Mouse (Mus musculus) neural tube, embryonic 15.5 days (tissue): Measurements from ENCODE around the gene Ldlrad2. TPM values are rescaled to one million over a fixed set of nuclear protein-coding genes. Genes with fewer than 3 reads are reported as not detected.
A peak's percentile ranks its signal among the peaks of the same experiment; 100 is the strongest.
"Not testable (repeated sequence)": the region's sequence is repeated elsewhere in the genome, so short reads cannot be mapped to it uniquely, and the experiment has no call there.

Experiments
- ATAC-seq: fragments of 200-750 bp; cut with Nextera tagmentation; 2 replicates; pipeline ENCODE4 v1.8.0; 2017; ENCODE audit warnings: mild to moderate bottlenecking, moderate TSS enrichment, moderate library complexity; ENCODE audit not compliant: low FRiP score
- H3K27ac ChIP-seq: fragments of 300-500 bp; sonication (generic); replicated peaks from 2 replicates; pipeline ENCODE4 v1.5.1; 2015; ENCODE audit warnings: mild to moderate bottlenecking, inconsistent platforms
- H3K27me3 ChIP-seq: fragments of 300-500 bp; sonication (generic); replicated peaks from 2 replicates; pipeline ENCODE4 v1.6.1; 2015; ENCODE audit warnings: inconsistent platforms
- H3K36me3 ChIP-seq: fragments of 300-500 bp; sonication (generic); 2 replicates; pipeline ENCODE4 v1.6.1; 2015; ENCODE audit warnings: inconsistent platforms
- H3K4me1 ChIP-seq: fragments of 300-500 bp; sonication (generic); 2 replicates; pipeline ENCODE4 v1.6.1; 2015; ENCODE audit warnings: inconsistent platforms
- H3K4me2 ChIP-seq: fragments of 300-500 bp; sonication (generic); 2 replicates; pipeline ENCODE4 v1.6.1; 2015; ENCODE audit warnings: inconsistent platforms, mild to moderate bottlenecking, moderate library complexity
- H3K4me3 ChIP-seq: fragments of 300-500 bp; sonication (generic); replicated peaks from 2 replicates; pipeline ENCODE4 v1.5.1; 2015; ENCODE audit warnings: mild to moderate bottlenecking, inconsistent platforms
- H3K9ac ChIP-seq: fragments of 300-500 bp; sonication (generic); replicated peaks from 2 replicates; pipeline ENCODE4 v1.6.1; 2015; ENCODE audit warnings: mild to moderate bottlenecking, inconsistent platforms
- H3K9me3 ChIP-seq: fragments of 300-500 bp; sonication (generic); replicated peaks from 2 replicates; pipeline ENCODE4 v1.6.1; 2016; ENCODE audit warnings: inconsistent platforms
- WGBS: fragments of 180-500 bp; shearing (Covaris S2); methylation state at CpG from one replicate; pipeline ENCODE4 v1.1.7; 2015; ENCODE audit warnings: mixed read lengths; 5-methylcytosine and 5-hydroxymethylcytosine counted together
- polyA plus RNA-seq: library from polyadenylated mRNA; unstranded; fragments of >200 nt; fragmentation: Nextera tagmentation; extraction: Ambion mirVana; gene quantifications from 2 replicates; pipeline ENCODE4 v1.2.1, GENCODE M21; 2015

Gene Ldlrad2
- polyA plus RNA-seq, 1 experiment from 2014 or later, result not detected

DNA sequence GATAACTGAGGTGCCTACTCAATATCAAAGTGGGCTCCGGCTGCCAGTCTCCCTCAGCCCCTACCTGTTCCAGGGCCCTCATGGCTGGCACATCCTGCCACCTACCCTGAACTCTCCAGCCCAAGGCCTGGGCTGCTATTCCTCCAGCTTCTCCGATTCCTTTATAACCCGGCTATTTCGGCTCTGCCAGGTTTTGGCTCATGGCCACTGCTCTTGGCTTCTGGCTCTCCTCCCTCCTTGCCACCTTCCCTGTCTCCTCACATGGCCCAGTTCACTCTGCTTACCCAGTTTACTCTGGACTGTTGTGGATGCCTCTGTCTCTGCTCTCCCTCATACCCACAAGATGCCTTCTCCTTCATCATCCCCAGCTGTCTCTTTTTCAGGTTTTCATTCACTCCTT, 16.6 kb upstream of the Ldlrad2 start:
- ATAC-seq, result no peak
- 87% methylated on average over 4 of the region's 4 CpGs for WGBS

DNA sequence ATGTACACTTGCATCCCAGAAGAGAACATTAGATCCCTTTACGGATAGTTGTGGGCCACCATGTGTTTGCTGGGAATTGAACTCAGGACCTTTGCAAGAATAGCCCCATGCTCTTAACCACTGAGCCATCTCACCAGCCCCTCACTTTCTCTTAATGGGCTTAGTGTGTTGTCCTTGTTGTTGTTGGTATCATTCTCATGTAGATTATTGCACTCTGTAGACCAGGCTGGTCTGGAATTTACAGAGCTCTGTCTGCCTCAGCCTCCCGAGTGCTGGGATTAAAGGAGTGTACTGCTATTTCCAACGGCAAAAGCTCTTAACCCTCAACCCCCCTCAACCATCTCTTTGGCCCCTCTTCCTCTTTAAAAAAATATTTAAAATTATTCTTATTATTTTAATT, 15.2 kb upstream of the Ldlrad2 start:
- Histone ChIP-seq H3K9ac (no peak overlapping the region), H3K4me1 (no peaks in the 10 kb centered on the region), H3K4me2 (no peak overlapping the region), H3K36me3 (no peaks in the 10 kb centered on the region), H3K9me3 (no peaks in the 10 kb centered on the region), H3K4me3 (no peak overlapping the region), H3K27me3 (no peaks in the 10 kb centered on the region), H3K27ac (no peak overlapping the region)
- ATAC-seq, result no peak
- 89% methylated on average over 3 of the region's 3 CpGs for WGBS

More for the DNA sequence above, 16.6 kb upstream of the Ldlrad2 start:
- Histone ChIP-seq H3K4me1 (peaks cover 12% of the 10 kb centered on the region), H3K9ac (no peak overlapping the region), H3K27me3 (no peaks in the 10 kb centered on the region), H3K36me3 (no peaks in the 10 kb centered on the region), H3K9me3 (no peaks in the 10 kb centered on the region), H3K4me2 (no peak overlapping the region), H3K4me3 (no peak overlapping the region), H3K27ac (no peak overlapping the region)

DNA sequence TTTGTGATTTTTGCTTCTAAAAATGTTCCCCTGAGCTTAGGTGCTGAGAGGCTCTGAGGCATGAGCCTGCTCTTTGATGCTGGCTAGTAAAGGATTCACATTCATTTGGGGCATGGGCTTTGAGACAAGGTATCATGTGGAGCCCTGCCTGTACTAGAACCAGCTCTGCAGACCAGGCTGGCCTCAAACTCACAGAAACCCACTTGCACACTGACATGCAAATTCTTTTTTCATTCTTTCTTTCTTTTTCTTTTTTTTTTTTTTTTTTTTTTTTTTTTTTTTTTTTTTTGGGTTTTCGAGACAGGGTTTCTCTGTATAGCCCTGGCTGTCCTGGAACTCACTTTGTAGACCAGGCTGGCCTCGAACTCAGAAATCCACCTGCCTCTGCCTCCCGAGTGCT, 14.7 kb upstream of the Ldlrad2 start:
- not testable (repeated sequence) for H3K9ac ChIP-seq, H3K9me3 ChIP-seq, H3K4me1 ChIP-seq, H3K36me3 ChIP-seq, H3K27me3 ChIP-seq, ATAC-seq, H3K27ac ChIP-seq, H3K4me2 ChIP-seq, H3K4me3 ChIP-seq
- 88% methylated on average over 2 of the region's 3 CpGs for WGBS

DNA sequence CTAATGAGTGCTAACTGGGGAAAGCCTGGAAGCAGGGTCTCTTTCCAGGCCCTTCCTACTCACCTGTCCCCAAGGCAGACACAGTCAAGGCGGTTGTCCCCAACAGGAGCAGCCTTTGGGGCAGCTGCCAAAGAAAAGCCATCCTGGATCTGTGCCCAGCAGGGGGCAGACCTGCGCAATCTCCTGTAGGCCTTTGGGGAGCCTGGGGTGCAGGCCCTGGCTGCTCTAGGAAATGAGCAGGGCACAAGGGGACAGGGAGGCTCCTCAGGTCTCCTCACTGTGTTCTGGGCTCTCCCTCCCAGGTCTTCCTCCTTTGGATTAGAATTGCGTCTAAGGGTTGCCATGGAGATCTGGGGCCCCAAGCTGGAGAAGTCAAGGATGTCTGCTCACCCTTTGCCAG, 7.4 kb upstream of the Ldlrad2 start:
- Histone ChIP-seq H3K4me3 (no peak overlapping the region), H3K27ac (no peak overlapping the region), H3K4me1 (peaks cover 7% of the 10 kb centered on the region), H3K27me3 (peaks cover 20% of the 10 kb centered on the region), H3K9ac (no peak overlapping the region), H3K4me2 (no peak overlapping the region), H3K9me3 (no peaks in the 10 kb centered on the region), H3K36me3 (no peaks in the 10 kb centered on the region)
- no peak for ATAC-seq
- 45% methylated on average over 3 of the region's 3 CpGs for WGBS

DNA sequence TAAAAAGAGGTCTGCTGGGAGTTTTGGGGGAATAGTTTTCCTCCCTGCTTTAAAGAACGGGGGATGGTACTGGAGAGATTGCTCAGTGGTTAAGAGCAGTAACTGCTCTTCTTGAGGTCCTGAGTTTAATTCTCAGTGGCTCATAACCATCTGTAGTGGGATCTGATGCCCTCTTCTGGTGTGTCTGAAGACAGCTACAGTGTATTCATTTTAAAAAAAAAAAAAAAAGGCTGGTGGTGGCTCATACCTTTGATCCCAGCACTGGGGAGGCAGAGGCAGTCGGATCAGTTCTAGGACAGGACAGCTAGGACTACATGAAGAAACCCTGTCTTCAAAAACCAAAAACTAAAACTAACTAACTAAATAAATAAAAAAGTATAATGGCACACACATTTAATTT, 5.9 kb upstream of the Ldlrad2 start:
- no peak for ATAC-seq
- no peaks in the 10 kb centered on the region for H3K9me3 ChIP-seq
- peaks cover 7% of the 10 kb centered on the region for H3K4me1 ChIP-seq
- no peak overlapping the region for H3K27ac ChIP-seq
- H3K36me3 ChIP-seq, result no peaks in the 10 kb centered on the region
- 77% methylated on average over 2 of the region's 2 CpGs for WGBS
- H3K27me3 ChIP-seq, result peaks cover 20% of the 10 kb centered on the region
- no peak overlapping the region for H3K4me2 ChIP-seq
- no peak overlapping the region for H3K9ac ChIP-seq
- no peak overlapping the region for H3K4me3 ChIP-seq

DNA sequence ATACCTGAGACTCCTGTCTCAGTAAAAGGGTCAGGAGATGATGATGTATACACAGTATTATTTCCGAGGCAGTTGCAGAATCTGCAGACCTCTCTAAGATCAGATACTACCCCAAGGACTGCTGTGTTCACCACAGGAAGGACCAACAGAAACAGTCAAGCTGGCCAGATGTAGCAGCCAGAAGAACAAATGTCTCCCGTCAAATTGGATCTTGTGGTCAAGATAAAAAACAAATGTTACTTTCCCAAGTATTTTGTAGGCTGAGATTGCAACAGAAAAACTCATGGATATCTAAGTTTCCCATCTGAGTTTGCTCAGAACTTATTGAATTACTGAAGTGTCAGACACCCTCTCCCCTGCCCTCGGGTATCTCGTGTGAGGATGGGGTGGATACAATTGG, 5.4 kb upstream of the Ldlrad2 start:
- Histone ChIP-seq H3K27ac (no peak overlapping the region), H3K4me2 (no peak overlapping the region), H3K27me3 (peaks cover 20% of the 10 kb centered on the region), H3K4me1 (peaks cover 7% of the 10 kb centered on the region), H3K9ac (no peak overlapping the region), H3K9me3 (no peaks in the 10 kb centered on the region), H3K36me3 (no peaks in the 10 kb centered on the region), H3K4me3 (no peak overlapping the region)
- no peak for ATAC-seq
- 78% methylated on average over 4 of the region's 4 CpGs for WGBS

- Histone ChIP-seq H3K4me2 (peak overlapping the region; percentile 70), H3K4me3 (peak overlapping the region; percentile 38), H3K36me3 (no peaks in the 10 kb centered on the region), H3K9ac (peak overlapping the region; percentile 42; the same call in 1 of the 2 replicates), H3K27ac (no peak overlapping the region), H3K9me3 (no peaks in the 10 kb centered on the region), H3K27me3 (peaks cover 20% of the 10 kb centered on the region), H3K4me1 (peaks cover 7% of the 10 kb centered on the region)
- no peak for ATAC-seq
- 3% methylated on average over 39 of the region's 39 CpGs for WGBS
Measured at GRCm38 (mm10) chr4:137578181-137578845, 3.9 kb upstream of the Ldlrad2 start.

- Histone ChIP-seq H3K9me3 (no peaks in the 10 kb centered on the region), H3K4me3 (no peak overlapping the region), H3K27me3 (peaks cover 20% of the 10 kb centered on the region), H3K4me1 (peaks cover 7% of the 10 kb centered on the region), H3K9ac (no peak overlapping the region), H3K27ac (no peak overlapping the region), H3K36me3 (no peaks in the 10 kb centered on the region), H3K4me2 (no peak overlapping the region)
- 96% methylated on average over 12 of the region's 12 CpGs for WGBS
- ATAC-seq, result no peak
Measured at GRCm38 (mm10) chr4:137577486-137577885, 3.1 kb upstream of the Ldlrad2 start.

DNA sequence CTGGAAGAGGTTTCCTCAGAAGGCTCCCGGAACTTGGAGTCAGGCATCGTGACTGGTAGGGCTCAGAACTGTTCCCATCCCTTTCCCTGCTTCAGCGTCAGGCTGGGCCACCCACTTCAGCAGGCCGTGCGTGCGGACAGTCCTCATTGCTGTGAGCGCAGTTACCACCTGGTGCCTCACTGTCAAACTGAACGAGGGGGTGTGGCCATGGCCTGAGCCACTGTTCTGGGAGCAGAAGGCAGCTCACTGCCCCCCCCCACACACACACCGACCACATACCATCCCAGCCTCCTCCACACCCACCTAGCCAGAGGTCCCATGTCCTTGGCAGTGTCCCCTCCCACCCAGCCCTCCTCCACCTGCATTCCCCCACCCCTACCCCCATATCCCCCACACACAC, 4.5 kb downstream of the Ldlrad2 start:
- Histone ChIP-seq H3K4me2 (no peak overlapping the region), H3K4me3 (no peak overlapping the region), H3K36me3 (no peaks in the 10 kb centered on the region), H3K9me3 (no peaks in the 10 kb centered on the region), H3K27ac (no peak overlapping the region), H3K9ac (no peak overlapping the region), H3K4me1 (no peaks in the 10 kb centered on the region), H3K27me3 (no peaks in the 10 kb centered on the region)
- WGBS, result 67% methylated on average over 9 of the region's 9 CpGs
- no peak for ATAC-seq

GRCm38 (mm10) chr4:137556673-137557210, 17.6 kb downstream of the Ldlrad2 start:
- Histone ChIP-seq H3K9me3 (no peaks in the 10 kb centered on the region), H3K27me3 (no peaks in the 10 kb centered on the region), H3K4me1 (no peaks in the 10 kb centered on the region), H3K4me3 (no peak overlapping the region), H3K27ac (no peak overlapping the region), H3K9ac (no peak overlapping the region), H3K36me3 (0 out of 2 replicates have a peak, but pooled peaks cover 3% of the 10 kb centered on the region), H3K4me2 (no peak overlapping the region)
- 79% methylated on average over 16 of the region's 16 CpGs for WGBS
- no peak for ATAC-seq

GRCm38 (mm10) chr4:137553466-137553865, 20.9 kb downstream of the Ldlrad2 start:
- no peak for ATAC-seq
- no peak overlapping the region for H3K4me2 ChIP-seq
- 0 out of 2 replicates have a peak, but pooled peaks cover 3% of the 10 kb centered on the region for H3K36me3 ChIP-seq
- no peaks in the 10 kb centered on the region for H3K9me3 ChIP-seq
- H3K4me3 ChIP-seq, result no peak overlapping the region
- no peak overlapping the region for H3K9ac ChIP-seq
- H3K27me3 ChIP-seq, result no peaks in the 10 kb centered on the region
- no peaks in the 10 kb centered on the region for H3K4me1 ChIP-seq
- WGBS, result 95% methylated on average over 17 of the region's 17 CpGs
- H3K27ac ChIP-seq, result no peak overlapping the region

DNA sequence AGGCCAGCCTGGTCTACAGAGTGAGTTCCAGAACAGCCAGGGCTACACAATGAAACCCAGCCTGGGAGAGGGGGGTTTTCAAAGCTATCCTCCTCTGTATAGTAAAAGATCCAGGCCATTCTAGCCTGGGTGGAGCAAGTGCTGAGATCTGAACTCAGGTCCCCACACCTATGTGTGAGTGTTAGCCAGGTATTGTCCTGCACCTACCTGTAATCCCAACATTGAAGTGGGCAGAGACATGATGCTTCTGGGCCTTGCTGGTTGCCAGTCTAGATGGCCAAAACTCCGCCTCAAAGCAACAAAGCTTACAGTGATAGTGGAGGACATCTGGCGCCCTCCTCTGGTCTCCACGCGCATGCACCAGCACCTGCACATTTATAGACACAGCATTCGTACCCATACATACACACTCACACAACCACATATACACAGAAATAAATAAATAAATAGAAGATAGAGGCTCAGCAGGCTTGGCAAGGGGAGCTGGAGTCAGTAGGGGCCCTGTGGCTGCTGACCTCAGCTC, 28.3 kb downstream of the Ldlrad2 start:
- no peak for ATAC-seq
- no peak overlapping the region for H3K9ac ChIP-seq
- H3K4me1 ChIP-seq, result no peaks in the 10 kb centered on the region
- H3K4me3 ChIP-seq, result no peak overlapping the region
- H3K27ac ChIP-seq, result no peak overlapping the region
- no peak overlapping the region for H3K4me2 ChIP-seq
- WGBS, result 71% methylated on average over 5 of the region's 5 CpGs
- no peaks in the 10 kb centered on the region for H3K9me3 ChIP-seq
- H3K27me3 ChIP-seq, result no peaks in the 10 kb centered on the region
- 0 out of 2 replicates have a peak, but pooled peaks cover 6% of the 10 kb centered on the region for H3K36me3 ChIP-seq
